Mouse (Mus musculus) G1E (cell line): ENCODE measurements around the gene C1ql1. TPM values are rescaled to one million over a fixed set of nuclear protein-coding genes. Genes with fewer than 3 reads are reported as not detected.
A peak's percentile ranks its signal among the peaks of the same experiment; 100 is the strongest.

Source experiments
- ATAC-seq: 2 replicates; pipeline ENCODE4 v1.8.0; 2016; ENCODE audit warnings: mild to moderate bottlenecking; ENCODE audit not compliant: insufficient number of reproducible peaks, poor library complexity, low FRiP score, severe bottlenecking; ENCODE audit errors: extremely low read depth
- DNase-seq: peaks from one replicate; pipeline ENCODE4 v3.0.0; 2012; ENCODE audit warnings: low spot score
- H3K27me3 ChIP-seq: 2 replicates; pipeline ENCODE4 v1.6.1; 2012; ENCODE audit warnings: mild to moderate bottlenecking, low read length, inconsistent platforms; ENCODE audit not compliant: insufficient read depth
- H3K36me3 ChIP-seq: replicated peaks from 2 replicates; pipeline ENCODE3; 2012; ENCODE audit warnings: mild to moderate bottlenecking, inconsistent platforms
- H3K4me1 ChIP-seq: 2 replicates; pipeline ENCODE4 v1.6.1; 2012; ENCODE audit warnings: low read depth, low read length, inconsistent platforms, mixed read lengths; ENCODE audit not compliant: insufficient read depth
- H3K4me3 ChIP-seq: 2 replicates; pipeline ENCODE4 v1.5.1; 2012; ENCODE audit warnings: low read depth, mild to moderate bottlenecking, inconsistent platforms, low read length, moderate library complexity, mixed read lengths
- H3K9me3 ChIP-seq: replicated peaks from 2 replicates; pipeline ENCODE4 v1.6.1; 2012; ENCODE audit warnings: inconsistent platforms
- CTCF ChIP-seq: IDR thresholded peaks from 2 replicates; pipeline ENCODE4 v1.5.1; 2012; ENCODE audit warnings: low read depth, low read length, inconsistent platforms, mixed read lengths
- GATA1 ChIP-seq: IDR thresholded peaks from 2 replicates; pipeline ENCODE4 v1.6.1; 2012; ENCODE audit warnings: borderline replicate concordance, low read length, inconsistent platforms, mixed read lengths
- GATA2 ChIP-seq: IDR thresholded peaks from 2 replicates; pipeline ENCODE4 v1.6.1; 2012; ENCODE audit warnings: low read depth, low read length, inconsistent platforms, borderline replicate concordance
- POLR2AphosphoS5 ChIP-seq: IDR thresholded peaks from 2 replicates; pipeline ENCODE4 v1.6.1; 2012; ENCODE audit warnings: low read depth, low read length, inconsistent platforms; ENCODE audit not compliant: insufficient replicate concordance
- TAL1 ChIP-seq: conservative IDR thresholded peaks from 2 replicates; pipeline ENCODE4 v1.6.1; 2012; ENCODE audit warnings: low read depth, low read length, inconsistent platforms, mixed read lengths
- polyA plus RNA-seq: library from polyadenylated mRNA; stranded (reverse); fragments of >175 nt; gene quantifications from 2 replicates; pipeline ENCODE4 v1.2.3, GENCODE M21; 2012
- total RNA-seq, 2 experiments: library from RNA; stranded (forward) in 1 of 2; stranded (reverse) in 1 of 2; fragments of 200-1000 nt in 1 of 2; fragments of >200 nt in 1 of 2; fragmentation: Nextera tagmentation in 1 of 2; gene quantifications; 2 replicates each; pipeline ENCODE4 v1.2.3; 2014 to 2017

Gene C1ql1
- total and polyA plus RNA-seq, 3 experiments, result not detected

DNA sequence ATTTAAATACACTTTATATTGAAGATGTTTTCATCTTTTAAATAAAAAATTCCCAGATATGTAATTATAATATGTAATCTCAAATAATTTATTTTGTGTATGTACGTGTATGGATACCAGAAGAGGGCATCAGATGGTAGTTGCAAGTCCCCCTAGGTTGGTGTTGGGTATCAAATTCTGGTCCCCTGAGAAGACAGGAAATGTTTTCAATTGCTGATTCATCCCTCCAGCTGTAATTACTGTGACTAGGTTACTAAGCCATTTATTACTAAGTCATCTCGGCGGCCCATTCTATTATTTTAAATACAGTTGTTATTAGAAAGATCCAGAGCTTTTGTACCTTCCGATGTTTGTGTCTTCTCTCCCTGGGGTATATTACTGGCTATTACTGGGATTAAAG lies 28.4 kb downstream of the C1ql1 start:
- DNase-seq, result no peak
- no peak overlapping the region for H3K4me3 ChIP-seq
- H3K4me1 ChIP-seq, result peaks cover 23% of the 10 kb centered on the region
- ATAC-seq, result no peak
- no peaks in the 10 kb centered on the region for H3K27me3 ChIP-seq
- H3K36me3 ChIP-seq, result peaks cover 84% of the 10 kb centered on the region
- H3K9me3 ChIP-seq, result no peaks in the 10 kb centered on the region
- TF ChIP-seq TAL1 (no peak), POLR2AphosphoS5 (no peak), CTCF (no peak), GATA2 (no peak), GATA1 (no peak)

DNA sequence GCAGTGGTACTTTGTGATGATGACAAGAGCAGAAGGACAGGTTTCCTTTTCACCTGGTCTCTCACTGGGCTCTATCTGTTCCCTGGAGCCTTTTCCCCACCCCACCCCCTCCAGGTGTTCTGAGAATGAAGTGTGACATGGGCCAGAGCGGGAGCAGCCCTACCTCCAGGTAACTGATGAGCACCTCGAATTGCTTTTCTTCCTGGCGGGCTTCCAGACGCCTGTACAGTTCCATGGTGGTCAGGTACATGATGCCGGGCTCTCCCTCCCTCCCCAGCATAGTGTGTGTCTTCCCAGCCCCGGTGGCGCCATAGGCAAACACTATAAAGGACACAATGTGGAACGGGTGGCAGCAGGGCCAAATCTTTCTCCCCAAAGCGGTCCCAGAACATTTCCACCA lies 31.1 kb downstream of the C1ql1 start:
- peaks cover 82% of the 10 kb centered on the region for H3K36me3 ChIP-seq
- no peak for ATAC-seq
- no peak overlapping the region for H3K4me3 ChIP-seq
- TF ChIP-seq CTCF (no peak), TAL1 (no peak), GATA1 (no peak), GATA2 (no peak), POLR2AphosphoS5 (no peak)
- H3K27me3 ChIP-seq, result no peaks in the 10 kb centered on the region
- 0 out of 2 replicates have a peak, but pooled peaks cover 6% of the 10 kb centered on the region for H3K4me1 ChIP-seq
- no peaks in the 10 kb centered on the region for H3K9me3 ChIP-seq
- DNase-seq, result no peak

DNA sequence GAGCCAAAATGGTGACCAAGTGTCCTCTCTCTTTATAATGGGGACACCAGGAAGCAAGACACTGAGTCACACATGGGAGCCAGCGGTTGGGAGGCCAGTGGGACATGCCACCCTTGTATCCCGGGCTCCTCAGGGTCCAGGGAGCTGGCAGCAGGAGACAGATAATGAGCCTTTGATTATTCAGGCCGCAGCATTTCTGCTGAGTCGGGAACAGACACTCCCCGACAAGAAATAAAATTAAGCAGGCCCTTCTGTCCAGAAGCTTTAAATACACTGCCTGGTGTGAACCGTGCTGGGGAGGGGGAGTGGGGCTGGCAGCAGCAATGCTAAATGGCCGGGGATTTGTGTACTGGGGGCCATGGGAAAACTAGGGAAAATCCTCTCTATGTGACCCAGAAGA lies 35.1 kb downstream of the C1ql1 start:
- H3K36me3 ChIP-seq, result peaks cover 98% of the 10 kb centered on the region
- H3K27me3 ChIP-seq, result no peaks in the 10 kb centered on the region
- ATAC-seq, result no peak
- TF ChIP-seq POLR2AphosphoS5 (no peak), CTCF (no peak), GATA2 (no peak), GATA1 (no peak), TAL1 (no peak)
- H3K4me3 ChIP-seq, result no peak overlapping the region
- no peak for DNase-seq
- no peaks in the 10 kb centered on the region for H3K9me3 ChIP-seq
- H3K4me1 ChIP-seq, result no peaks in the 10 kb centered on the region; the same call in 1 of the 2 replicates

DNA sequence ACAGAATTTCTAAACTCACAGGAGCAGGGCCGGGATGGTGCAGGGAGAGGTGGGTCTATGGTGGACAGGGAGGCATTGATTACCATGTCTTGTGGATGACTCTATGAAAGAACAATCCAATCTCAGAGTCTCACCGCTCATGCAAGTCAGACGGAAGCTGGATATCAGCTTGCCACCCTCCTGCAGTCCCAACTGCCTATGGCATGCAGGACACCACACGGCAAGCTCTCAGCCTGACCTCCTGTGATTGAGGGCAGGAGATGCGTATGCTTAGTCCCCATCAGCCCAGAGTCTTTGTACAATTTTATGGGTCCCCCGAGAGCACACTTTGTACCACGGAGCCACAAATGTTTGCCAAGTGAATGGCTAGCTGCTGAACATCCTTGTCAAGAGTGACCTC lies 42.8 kb downstream of the C1ql1 start:
- ATAC-seq, result no peak
- Histone ChIP-seq H3K27me3 (peaks cover 8% of the 10 kb centered on the region), H3K9me3 (no peaks in the 10 kb centered on the region), H3K4me3 (no peak overlapping the region), H3K36me3 (peaks cover 51% of the 10 kb centered on the region), H3K4me1 (peaks cover 8% of the 10 kb centered on the region)
- no peak for TF ChIP-seq GATA2
- TF ChIP-seq POLR2AphosphoS5, result 0 out of 2 replicates have a peak, but pooled peaks have one; percentile 62
- no peak for DNase-seq

DNA sequence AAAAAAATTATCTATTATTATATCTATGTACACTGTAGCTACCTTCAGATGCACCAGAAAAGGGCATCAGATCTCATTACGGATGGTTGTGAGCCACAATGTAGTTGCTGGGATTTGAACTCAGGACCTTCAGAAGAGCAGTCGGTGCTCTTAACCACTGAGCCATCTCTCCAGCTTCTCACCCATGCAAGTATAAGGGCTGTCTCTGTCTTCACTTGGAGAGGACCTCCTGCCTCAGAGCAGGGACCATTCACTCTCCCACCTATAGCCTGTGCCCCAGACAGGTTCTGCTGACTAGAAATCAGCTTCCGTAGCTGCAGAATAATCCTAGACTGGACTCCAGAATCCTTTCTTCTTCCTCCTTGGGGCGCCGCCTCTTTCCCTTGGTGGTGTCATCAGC lies 44.4 kb downstream of the C1ql1 start:
- no peaks in the 10 kb centered on the region for H3K9me3 ChIP-seq
- peaks cover 8% of the 10 kb centered on the region for H3K4me1 ChIP-seq
- H3K4me3 ChIP-seq, result no peak overlapping the region
- peaks cover 22% of the 10 kb centered on the region for H3K27me3 ChIP-seq
- H3K36me3 ChIP-seq, result peaks cover 36% of the 10 kb centered on the region
- TF ChIP-seq GATA2 (no peak), CTCF (no peak), POLR2AphosphoS5 (no peak), TAL1 (no peak), GATA1 (no peak)
- ATAC-seq, result no peak
- no peak for DNase-seq

DNA sequence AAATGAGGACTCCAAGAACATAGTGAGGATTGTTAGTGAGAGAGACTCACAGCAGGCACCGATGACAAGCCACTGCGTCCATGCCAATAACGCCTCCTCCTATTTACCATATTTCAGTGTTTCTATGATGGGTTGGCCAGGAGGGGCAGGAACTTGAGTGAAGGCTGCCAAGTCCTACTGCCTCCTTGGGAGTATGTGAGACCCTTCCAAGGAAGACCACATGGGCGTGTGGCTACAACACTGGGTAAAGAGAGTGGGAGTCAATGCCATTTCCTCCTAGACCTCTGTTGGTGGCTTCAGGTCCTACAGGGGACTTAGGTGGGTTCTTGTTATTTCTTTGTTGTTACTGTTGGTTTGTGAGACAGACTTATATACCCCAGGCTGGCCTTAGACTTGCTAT lies 45.3 kb downstream of the C1ql1 start:
- H3K27me3 ChIP-seq, result peaks cover 31% of the 10 kb centered on the region
- no peak for ATAC-seq

DNA sequence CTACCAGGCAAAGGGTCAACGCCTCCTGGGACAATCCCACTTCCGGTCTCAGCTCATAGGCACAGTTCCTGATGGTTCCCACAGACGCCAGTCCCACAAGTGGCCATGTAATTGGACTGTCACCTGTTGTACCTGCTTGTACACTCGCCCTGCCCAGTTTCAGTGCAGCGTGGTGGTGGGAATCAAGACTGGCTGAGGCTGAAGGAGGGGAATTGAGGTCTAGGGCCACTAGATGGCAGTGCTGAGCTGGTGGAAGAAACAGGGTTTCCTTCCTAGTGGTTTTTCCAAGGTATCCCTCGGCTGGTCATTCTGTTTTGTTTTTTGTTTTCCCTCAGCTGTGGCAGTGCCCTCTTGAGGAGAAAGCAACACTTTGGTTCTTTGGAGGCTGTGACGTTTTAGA lies 45.7 kb downstream of the C1ql1 start, which contains the start of gene Gfap:
Gene Gfap, minus strand, starts transcription at position 150 of the 400 bp plus-strand sequence.
- ATAC-seq, result no peak
- peaks cover 34% of the 10 kb centered on the region for H3K27me3 ChIP-seq
- H3K4me1 ChIP-seq, result peaks cover 18% of the 10 kb centered on the region
- peaks cover 22% of the 10 kb centered on the region for H3K36me3 ChIP-seq
- TF ChIP-seq CTCF, result peak; percentile 94
- TF ChIP-seq GATA1, result no peak
- peak; percentile 52 for DNase-seq
- H3K4me3 ChIP-seq, result no peak within 1 kb of the TSS
- H3K9me3 ChIP-seq, result no peaks in the 10 kb centered on the region

More for the DNA sequence above, 45.3 kb downstream of the C1ql1 start:
- no peaks in the 10 kb centered on the region for H3K9me3 ChIP-seq
- H3K4me1 ChIP-seq, result peaks cover 15% of the 10 kb centered on the region
- TF ChIP-seq CTCF (no peak), TAL1 (no peak), POLR2AphosphoS5 (no peak), GATA2 (no peak), GATA1 (no peak)
- H3K4me3 ChIP-seq, result no peak overlapping the region
- no peak for DNase-seq
- H3K36me3 ChIP-seq, result peaks cover 27% of the 10 kb centered on the region
